Mouse (Mus musculus) limb, embryonic 13.5 days (tissue): Measurements from ENCODE around the gene Ube2l3. TPM values are rescaled to one million over a fixed set of nuclear protein-coding genes. Genes with fewer than 3 reads are reported as not detected.
A peak's percentile ranks its signal among the peaks of the same experiment; 100 is the strongest.

Experiments
- ATAC-seq: fragments of 200-750 bp; cut with Nextera tagmentation; 2 replicates; pipeline ENCODE4 v1.8.0; 2017; ENCODE audit warnings: low read depth, moderate number of reproducible peaks, moderate TSS enrichment; ENCODE audit not compliant: low FRiP score
- H3K27ac ChIP-seq: fragments of 300-500 bp; sonication (generic); 2 replicates; pipeline ENCODE4 v1.5.1; 2015; ENCODE audit warnings: inconsistent platforms, mild to moderate bottlenecking, moderate library complexity
- H3K27me3 ChIP-seq: fragments of 300-500 bp; sonication (generic); 2 replicates; pipeline ENCODE4 v1.6.1; 2015; ENCODE audit warnings: mild to moderate bottlenecking, inconsistent platforms
- H3K36me3 ChIP-seq: fragments of 300-500 bp; sonication (generic); 2 replicates; pipeline ENCODE4 v1.6.1; 2015; ENCODE audit warnings: inconsistent platforms, mild to moderate bottlenecking, moderate library complexity
- H3K4me1 ChIP-seq: fragments of 300-500 bp; sonication (generic); 2 replicates; pipeline ENCODE4 v1.6.1; 2015; ENCODE audit warnings: inconsistent platforms
- H3K4me2 ChIP-seq: fragments of 300-500 bp; sonication (generic); replicated peaks from 2 replicates; pipeline ENCODE4 v1.6.1; 2015; ENCODE audit warnings: inconsistent platforms, mild to moderate bottlenecking, moderate library complexity
- H3K4me3 ChIP-seq: fragments of 300-500 bp; sonication (generic); 2 replicates; pipeline ENCODE4 v1.5.1; 2015; ENCODE audit warnings: moderate library complexity, mild to moderate bottlenecking, inconsistent platforms
- H3K9ac ChIP-seq: fragments of 300-500 bp; sonication (generic); 2 replicates; pipeline ENCODE4 v1.6.1; 2015; ENCODE audit warnings: mild to moderate bottlenecking, inconsistent platforms
- H3K9me3 ChIP-seq: fragments of 300-500 bp; sonication (generic); 2 replicates; pipeline ENCODE4 v1.6.1; 2016; ENCODE audit warnings: inconsistent platforms
- WGBS: fragments of 180-500 bp; shearing (Covaris S2); methylation state at CpG from one replicate; pipeline ENCODE4 v1.1.7; 2015; 5-methylcytosine and 5-hydroxymethylcytosine counted together
- polyA plus RNA-seq: library from polyadenylated mRNA; unstranded; fragments of >200 nt; fragmentation: Nextera tagmentation; extraction: Ambion mirVana; gene quantifications from 2 replicates; pipeline ENCODE4 v1.2.1, GENCODE M21; 2015

The Ube2l3 gene
- 356 and 360 TPM in 2 replicates for polyA plus RNA-seq

DNA sequence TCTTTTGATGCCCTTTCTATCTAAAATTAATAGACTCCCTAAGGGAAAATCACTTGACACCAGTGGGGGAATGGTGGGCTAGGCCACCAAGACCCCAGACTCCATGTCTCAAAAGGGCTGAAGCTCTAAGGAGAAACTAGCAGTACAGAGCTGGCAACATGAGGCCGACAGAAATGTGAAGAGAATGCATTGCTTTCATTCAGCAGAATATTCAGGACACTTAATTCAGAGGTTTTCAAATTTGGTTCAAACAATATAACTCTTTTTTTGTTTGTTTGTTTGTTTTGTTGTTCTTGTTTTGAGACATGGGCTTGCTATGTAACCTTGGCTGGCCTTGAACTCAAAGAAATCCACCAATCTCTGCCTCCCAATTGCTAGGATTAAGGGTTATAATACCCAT is at the start of gene Ube2l3:
Gene Ube2l3 (minus strand): TSS at position 101 of the 400 bp plus-strand sequence.
- Histone ChIP-seq H3K4me1 (peaks cover 13% of the 10 kb centered on the region), H3K9ac (no peak within 1 kb of the TSS; the same call in 1 of the 2 replicates), H3K9me3 (0 out of 2 replicates have a peak, but pooled peaks cover 2% of the 10 kb centered on the region), H3K36me3 (no peaks in the 10 kb centered on the region; the same call in 1 of the 2 replicates), H3K27me3 (peaks cover 11% of the 10 kb centered on the region), H3K4me2 (peak within 1 kb of the TSS; percentile 86), H3K4me3 (peak within 1 kb of the TSS; percentile 98), H3K27ac (0 out of 2 replicates have a peak within 1 kb of the TSS, but pooled peaks have one; percentile 2)
- ATAC-seq = no peak
- WGBS = 91% methylated on average over 1 of the region's 1 CpGs

DNA sequence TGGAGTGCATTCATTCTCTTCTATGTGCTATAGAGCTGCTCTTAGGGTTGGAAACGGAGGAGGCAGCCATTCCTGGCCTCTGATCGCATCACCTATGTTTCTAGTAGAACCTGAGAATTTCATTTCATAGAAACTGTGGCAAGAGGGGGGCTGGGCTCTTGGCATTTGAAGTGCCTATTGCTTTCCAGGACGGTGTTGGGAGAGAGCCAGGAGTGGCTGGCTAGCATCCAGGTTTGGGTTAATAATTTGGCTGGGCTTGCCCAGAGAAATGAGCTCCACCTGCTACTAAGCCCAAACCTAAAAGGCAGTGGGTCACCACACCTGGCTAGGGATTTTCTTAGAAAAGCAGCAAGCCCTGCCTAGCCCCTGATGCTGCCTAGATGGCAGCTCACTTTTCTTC is 49.1 kb upstream of the Ube2l3 start:
- peak overlapping the region; percentile 48; the same call in 1 of the 2 replicates for H3K27ac ChIP-seq

DNA sequence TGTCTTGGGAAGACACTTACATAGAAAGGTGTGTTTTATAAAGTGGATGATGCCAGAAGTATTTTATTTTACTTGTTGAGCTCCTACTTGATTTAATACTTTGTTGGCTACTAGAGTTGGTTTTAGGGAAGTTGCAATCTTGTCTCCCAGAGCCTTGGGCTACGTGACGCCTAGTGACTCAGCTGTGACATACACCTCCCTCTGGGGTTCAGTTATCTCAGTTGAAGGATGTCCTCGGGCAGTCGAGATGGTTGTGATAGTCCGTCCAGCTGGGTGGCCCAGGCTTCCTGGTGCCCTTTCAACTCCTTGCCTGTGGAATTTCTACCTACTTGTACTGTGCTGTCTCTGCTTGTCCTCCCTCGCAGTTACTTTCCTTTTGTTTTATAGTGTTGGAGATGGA is 46.7 kb upstream of the Ube2l3 start:
- no peak for ATAC-seq

More for the DNA sequence above, 49.1 kb upstream of the Ube2l3 start:
- Histone ChIP-seq H3K36me3 (peaks cover 14% of the 10 kb centered on the region), H3K4me1 (peaks cover 66% of the 10 kb centered on the region), H3K27me3 (no peaks in the 10 kb centered on the region), H3K9me3 (no peaks in the 10 kb centered on the region), H3K4me2 (no peak overlapping the region), H3K4me3 (no peak overlapping the region), H3K9ac (no peak overlapping the region)
- peak; percentile 38; the same call in 1 of the 2 replicates for ATAC-seq
- WGBS = 37% methylated on average over 3 of the region's 3 CpGs

DNA sequence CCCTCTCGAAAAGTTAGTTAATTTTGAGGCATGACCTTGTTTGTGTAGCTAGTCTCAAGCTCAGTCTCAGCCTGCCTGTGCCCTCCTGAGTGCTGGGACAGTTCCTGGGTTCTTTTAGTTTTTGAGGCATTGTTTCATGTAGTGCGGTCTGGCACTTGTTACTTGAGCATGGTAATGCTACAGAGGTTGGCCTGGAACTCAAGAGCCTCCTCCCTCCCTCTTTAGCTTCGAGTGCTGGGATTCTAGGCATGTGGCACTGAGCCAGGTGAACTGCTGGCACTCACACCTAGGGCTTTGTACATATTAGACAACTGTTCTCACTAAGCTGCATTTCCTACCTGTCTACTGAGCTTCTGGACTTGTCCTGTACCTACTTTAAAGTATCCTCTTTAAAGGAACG is 45.3 kb upstream of the Ube2l3 start:
- 60% methylated on average over 4 of the region's 4 CpGs for WGBS
- H3K4me2 ChIP-seq = no peak overlapping the region
- no peak overlapping the region for H3K9ac ChIP-seq
- H3K36me3 ChIP-seq = no peaks in the 10 kb centered on the region
- H3K9me3 ChIP-seq = no peaks in the 10 kb centered on the region
- peaks cover 52% of the 10 kb centered on the region for H3K4me1 ChIP-seq
- H3K27ac ChIP-seq = no peak overlapping the region
- no peak for ATAC-seq
- H3K4me3 ChIP-seq = no peak overlapping the region
- no peaks in the 10 kb centered on the region for H3K27me3 ChIP-seq

More for the DNA sequence above, 46.7 kb upstream of the Ube2l3 start:
- Histone ChIP-seq H3K4me2 (no peak overlapping the region), H3K9ac (no peak overlapping the region), H3K27me3 (no peaks in the 10 kb centered on the region), H3K4me1 (peaks cover 58% of the 10 kb centered on the region), H3K9me3 (no peaks in the 10 kb centered on the region), H3K27ac (no peak overlapping the region), H3K4me3 (no peak overlapping the region), H3K36me3 (no peaks in the 10 kb centered on the region)
- WGBS = 65% methylated on average over 6 of the region's 6 CpGs

DNA sequence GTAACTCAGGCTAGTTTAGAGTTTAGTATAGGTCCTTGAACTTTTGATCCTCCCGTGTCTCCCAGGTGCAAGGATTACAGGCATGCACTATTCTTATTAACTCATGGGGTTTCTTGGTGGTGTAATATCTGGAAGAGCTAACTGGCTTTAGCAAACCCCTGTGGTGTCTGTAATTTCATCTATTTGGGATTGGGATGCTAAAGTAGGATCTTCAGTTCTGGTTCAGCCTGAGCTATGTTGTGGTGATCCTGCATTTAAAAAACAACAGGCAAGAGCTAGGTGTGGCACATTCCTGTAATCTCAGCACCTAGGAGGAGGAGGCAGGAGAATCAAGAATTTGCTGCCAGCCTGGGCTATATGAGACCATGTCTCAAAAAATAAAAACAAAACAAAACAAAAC is 42.5 kb upstream of the Ube2l3 start:
- Histone ChIP-seq H3K4me2 (no peak overlapping the region), H3K9ac (no peak overlapping the region), H3K27ac (no peak overlapping the region), H3K27me3 (no peaks in the 10 kb centered on the region), H3K4me3 (no peak overlapping the region), H3K36me3 (no peaks in the 10 kb centered on the region), H3K9me3 (no peaks in the 10 kb centered on the region), H3K4me1 (peaks cover 34% of the 10 kb centered on the region)
- no peak for ATAC-seq
- WGBS = 81% methylated on average over 1 of the region's 1 CpGs

DNA sequence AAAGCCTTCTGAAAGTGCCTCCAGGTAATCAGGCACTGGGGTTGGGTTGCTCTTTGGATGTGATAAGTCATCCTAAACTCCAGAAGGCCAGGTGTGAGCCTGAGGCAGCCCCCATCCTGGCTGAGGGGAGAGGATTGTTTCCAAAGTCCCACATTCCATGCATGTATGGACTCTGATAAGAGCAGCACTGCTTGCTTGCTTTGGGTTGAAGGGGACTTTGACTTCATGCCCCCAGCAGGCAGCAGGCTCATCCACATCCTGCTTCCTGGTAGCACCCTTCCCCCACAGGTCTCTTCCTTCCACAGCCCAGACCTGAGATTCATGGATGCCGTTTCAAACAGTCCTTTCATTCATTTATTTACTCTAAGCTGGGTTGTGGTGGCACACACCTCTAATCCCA is 41.3 kb upstream of the Ube2l3 start:
- ATAC-seq = no peak
- Histone ChIP-seq H3K4me1 (peaks cover 38% of the 10 kb centered on the region), H3K9ac (no peak overlapping the region), H3K4me2 (no peak overlapping the region), H3K36me3 (no peaks in the 10 kb centered on the region), H3K9me3 (no peaks in the 10 kb centered on the region), H3K27ac (no peak overlapping the region), H3K27me3 (no peaks in the 10 kb centered on the region), H3K4me3 (no peak overlapping the region)
- 59% methylated on average over 1 of the region's 1 CpGs for WGBS

DNA sequence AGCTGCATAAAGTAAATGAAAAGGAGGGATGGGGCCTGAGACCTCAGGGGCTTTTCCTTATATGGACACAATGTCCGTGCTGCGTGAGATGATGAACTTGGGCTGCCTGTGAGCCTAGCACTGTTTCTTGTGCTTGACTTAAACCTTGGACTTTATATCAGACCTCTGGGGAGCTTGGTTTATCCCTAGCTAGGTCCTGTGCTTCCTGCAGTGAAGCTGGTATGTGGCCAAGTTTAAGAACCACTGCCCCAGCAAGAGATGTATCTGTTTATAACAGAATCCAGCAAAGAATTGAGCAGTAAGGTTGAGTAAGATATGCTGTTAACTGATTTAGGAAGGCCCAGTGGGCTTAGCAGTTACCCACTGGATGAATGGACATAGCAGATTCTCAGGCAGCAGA is 37.0 kb upstream of the Ube2l3 start:
- H3K4me1 ChIP-seq = peaks cover 67% of the 10 kb centered on the region
- H3K36me3 ChIP-seq = no peaks in the 10 kb centered on the region
- H3K4me3 ChIP-seq = no peak overlapping the region
- WGBS = 66% methylated on average over 2 of the region's 2 CpGs
- H3K27me3 ChIP-seq = no peaks in the 10 kb centered on the region
- H3K9ac ChIP-seq = no peak overlapping the region
- H3K27ac ChIP-seq = no peak overlapping the region
- no peaks in the 10 kb centered on the region for H3K9me3 ChIP-seq
- no peak overlapping the region for H3K4me2 ChIP-seq
- ATAC-seq = no peak

DNA sequence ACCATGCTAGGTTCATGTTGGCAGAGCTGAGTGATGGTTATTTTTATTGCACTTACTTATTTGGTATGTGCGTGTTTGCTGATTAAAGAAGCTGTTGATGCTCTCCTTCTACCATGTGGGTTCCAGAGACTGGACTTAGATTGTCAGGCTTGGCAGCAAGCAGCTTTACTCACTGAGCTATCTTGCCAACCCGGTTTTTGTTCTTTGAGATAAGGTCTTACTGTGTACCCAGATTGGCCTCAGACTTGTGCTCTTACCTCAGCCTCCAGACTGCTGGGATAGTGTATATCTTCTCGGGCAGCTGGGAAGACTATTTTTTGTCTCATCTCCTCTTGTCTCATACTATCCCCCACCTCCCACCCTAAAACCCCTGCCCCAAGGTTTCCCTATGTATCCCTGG is 35.2 kb upstream of the Ube2l3 start:
- no peaks in the 10 kb centered on the region for H3K36me3 ChIP-seq
- no peak overlapping the region for H3K27ac ChIP-seq
- 88% methylated on average over 3 of the region's 3 CpGs for WGBS
- H3K9me3 ChIP-seq = no peaks in the 10 kb centered on the region
- peaks cover 66% of the 10 kb centered on the region for H3K4me1 ChIP-seq
- H3K9ac ChIP-seq = no peak overlapping the region
- H3K27me3 ChIP-seq = no peaks in the 10 kb centered on the region
- no peak for ATAC-seq
- no peak overlapping the region for H3K4me3 ChIP-seq
- no peak overlapping the region for H3K4me2 ChIP-seq

DNA sequence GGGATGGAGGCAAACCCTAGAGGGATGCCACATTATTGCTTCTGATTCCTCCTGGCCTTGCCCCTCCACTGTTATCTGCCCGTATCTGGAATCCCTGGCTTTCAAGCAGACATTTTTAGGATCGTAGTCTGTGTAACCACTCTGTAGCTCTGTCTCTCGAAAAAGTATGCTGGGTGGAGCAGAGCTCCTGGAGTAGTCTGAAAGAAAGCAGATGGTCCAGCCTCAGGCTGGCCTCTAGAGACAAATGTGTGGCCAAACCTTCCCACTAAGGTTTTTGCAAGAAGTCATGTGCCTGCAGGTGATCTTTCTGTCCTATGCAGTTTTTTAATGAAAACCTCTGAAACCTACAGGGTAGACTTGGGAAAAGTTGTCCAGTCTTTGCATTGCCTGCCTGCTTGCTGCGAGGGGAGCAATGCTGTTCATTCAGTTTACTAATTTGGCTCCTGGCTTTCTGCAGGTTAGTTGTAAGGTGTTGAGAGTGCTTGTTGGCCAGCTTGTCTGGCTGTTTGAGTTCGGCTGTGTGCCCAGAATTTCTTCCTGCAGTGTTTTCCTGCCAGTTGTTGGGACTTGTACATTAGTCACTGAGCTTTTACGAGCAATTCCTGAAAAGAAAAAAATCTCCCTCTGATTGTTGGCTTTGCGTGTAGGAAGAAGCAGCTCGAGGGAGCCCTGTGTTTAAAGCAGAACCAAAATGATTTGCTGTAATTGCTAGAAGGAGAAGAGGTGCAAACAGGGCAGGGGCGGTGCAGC is 32.6 kb upstream of the Ube2l3 start:
- H3K4me3 ChIP-seq = peak overlapping the region; percentile 87
- H3K9ac ChIP-seq = peak overlapping the region; percentile 93
- peak overlapping the region; percentile 86 for H3K27ac ChIP-seq
- peaks cover 1% of the 10 kb centered on the region; the same call in 1 of the 2 replicates for H3K9me3 ChIP-seq
- WGBS = 17% methylated on average over 9 of the region's 9 CpGs
- no peaks in the 10 kb centered on the region for H3K27me3 ChIP-seq
- H3K4me1 ChIP-seq = peaks cover 59% of the 10 kb centered on the region
- no peaks in the 10 kb centered on the region for H3K36me3 ChIP-seq
- peak overlapping the region; percentile 95 for H3K4me2 ChIP-seq
- ATAC-seq = no peak

DNA sequence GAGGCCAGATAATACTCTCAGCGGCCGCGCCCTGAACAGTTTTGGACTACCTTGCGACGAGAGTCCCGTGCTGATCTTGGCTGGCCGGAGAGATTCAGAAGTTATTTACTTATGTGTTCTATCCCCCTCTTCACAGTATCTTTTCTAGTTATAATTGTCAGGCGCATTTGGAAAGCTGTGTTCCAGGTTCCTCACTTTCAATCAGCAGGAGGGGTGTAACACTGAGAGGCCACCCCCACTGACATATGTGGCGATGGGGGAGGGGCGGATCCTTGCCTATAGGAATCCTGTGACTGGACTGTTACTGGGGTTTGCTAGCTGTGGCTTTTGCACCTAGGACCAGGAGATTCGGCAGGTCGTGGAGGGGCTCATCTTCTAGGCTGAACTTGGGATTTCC is 32.0 kb upstream of the Ube2l3 start:
- peak overlapping the region; percentile 86 for H3K27ac ChIP-seq
- H3K4me3 ChIP-seq = peak overlapping the region; percentile 87
- H3K27me3 ChIP-seq = no peaks in the 10 kb centered on the region
- under 1% methylated on average over 12 of the region's 12 CpGs for WGBS
- H3K36me3 ChIP-seq = no peaks in the 10 kb centered on the region
- H3K4me2 ChIP-seq = peak overlapping the region; percentile 95
- H3K9ac ChIP-seq = peak overlapping the region; percentile 93
- H3K4me1 ChIP-seq = peaks cover 53% of the 10 kb centered on the region
- ATAC-seq = 0 out of 2 replicates have a peak, but pooled peaks have one; percentile 21
- H3K9me3 ChIP-seq = peaks cover 7% of the 10 kb centered on the region; the same call in 1 of the 2 replicates

DNA sequence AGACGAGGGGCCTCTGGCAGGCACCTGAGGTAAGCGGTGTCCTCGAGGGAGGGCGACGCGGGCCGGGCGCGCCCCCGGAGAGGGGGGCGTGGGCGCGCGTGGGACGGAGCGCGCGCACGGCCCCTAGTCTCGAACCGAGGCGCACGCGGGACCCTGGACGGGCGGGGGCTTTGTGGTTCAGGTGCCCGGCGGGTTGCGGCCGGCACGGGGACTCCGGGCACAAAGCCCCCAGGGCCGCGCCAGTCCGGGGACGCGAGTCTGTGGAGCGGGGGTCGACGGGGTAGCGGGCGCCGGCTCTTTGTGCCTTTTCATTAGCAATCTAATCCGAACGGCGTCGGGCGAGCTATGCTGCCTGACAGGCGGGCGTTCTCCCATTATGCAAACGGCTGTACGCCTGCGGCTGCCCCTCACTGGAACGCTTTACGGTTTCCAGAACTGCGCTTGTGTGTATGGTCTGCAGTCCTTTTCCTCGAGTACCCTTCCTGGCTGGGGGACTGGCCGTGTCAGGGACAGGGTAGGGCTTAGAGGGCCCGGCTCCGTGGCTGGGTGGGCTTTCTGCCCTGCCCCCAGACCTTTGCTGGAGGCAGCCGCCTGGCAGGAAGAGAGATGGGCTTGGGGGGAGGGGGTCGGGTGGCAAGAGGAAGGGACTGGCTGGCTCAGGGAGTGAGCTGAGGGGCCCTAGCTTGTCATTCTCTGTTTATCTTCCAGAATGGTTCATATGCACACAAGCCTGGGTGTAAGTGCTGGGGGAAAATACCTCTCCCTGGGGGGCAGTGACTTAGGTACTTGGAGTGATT is 31.5 kb upstream of the Ube2l3 start:
- Histone ChIP-seq H3K27me3 (no peaks in the 10 kb centered on the region), H3K4me3 (peak overlapping the region; percentile 87), H3K4me1 (peaks cover 47% of the 10 kb centered on the region), H3K4me2 (peak overlapping the region; percentile 95), H3K9me3 (peaks cover 7% of the 10 kb centered on the region; the same call in 1 of the 2 replicates), H3K36me3 (no peaks in the 10 kb centered on the region), H3K9ac (peak overlapping the region; percentile 93), H3K27ac (peak overlapping the region; percentile 86)
- ATAC-seq = peak; percentile 12
- under 1% methylated on average over 60 of the region's 62 CpGs for WGBS
